Mouse (Mus musculus) embryo, embryonic 11 days (tissue): ENCODE measurements at regions not wholly inside any gene's neighbourhood (a gene's known extent, or its start where the extent isn't known, plus 50 kb on each side); places are given as distances from the start of the nearest gene placed in this dataset.

Source experiments
- DNase-seq: peaks from one replicate; pipeline ENCODE4 v3.0.0-alpha.2; 2015

DNA sequence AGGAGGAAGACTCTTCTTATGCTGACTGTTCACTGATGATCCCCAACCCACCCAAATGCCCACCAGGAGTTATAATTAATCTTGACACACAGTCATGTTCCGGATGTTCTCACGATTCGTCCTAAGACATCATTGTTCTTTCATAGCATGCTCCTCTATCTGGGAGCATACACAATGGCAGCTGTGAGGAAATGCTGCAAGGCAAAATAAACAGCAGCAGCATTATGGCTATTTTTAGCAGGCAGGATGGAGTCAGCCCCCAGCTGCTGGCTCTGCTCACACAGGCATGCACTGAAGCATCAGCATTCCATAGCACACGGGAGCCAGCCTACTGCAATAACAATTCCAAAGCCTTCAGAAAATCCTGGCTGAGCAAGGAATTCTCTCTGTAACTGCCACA is 696.0 kb downstream of the Rps29 start:
- peak; percentile 52 for DNase-seq

DNA sequence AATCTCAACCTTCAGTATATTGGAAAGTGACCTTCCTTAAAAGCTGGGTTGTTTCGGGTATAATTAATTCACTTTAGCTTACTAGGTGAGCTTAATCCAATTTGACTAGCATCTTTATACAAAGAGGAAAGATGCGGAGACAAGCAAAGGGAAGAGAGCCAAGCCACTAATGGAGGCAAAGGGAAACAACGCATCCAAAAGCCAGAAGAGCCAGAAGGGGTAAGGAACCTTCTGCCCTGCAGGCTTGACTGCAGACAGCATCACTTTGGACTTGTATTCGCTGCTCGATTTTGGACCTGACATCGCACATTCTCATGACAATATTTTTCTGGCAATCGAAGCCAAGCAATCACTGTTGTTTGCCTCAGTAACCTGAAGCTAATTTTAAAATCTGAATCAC is 700.8 kb downstream of the Rps29 start:
- DNase-seq = no peak

DNA sequence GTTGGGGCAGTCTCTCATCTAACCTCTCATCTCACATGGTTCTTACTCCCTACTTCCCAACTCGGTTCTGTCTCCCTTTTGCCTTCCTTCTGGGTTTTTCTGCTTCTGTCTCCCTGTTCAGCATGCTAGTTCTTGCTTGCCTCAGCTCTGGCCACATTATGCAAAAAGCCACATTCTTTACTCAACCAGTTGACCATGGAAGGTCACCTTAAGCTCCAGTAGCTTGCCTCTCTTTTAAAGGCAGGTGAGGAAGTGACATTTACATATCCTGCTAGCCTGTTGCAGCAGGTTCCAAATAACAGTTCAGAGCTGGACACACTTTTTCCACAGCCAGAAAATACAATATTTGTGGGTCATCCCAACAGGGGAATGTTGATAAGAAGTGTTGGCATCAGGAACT is 732.4 kb downstream of the Rps29 start:
- DNase-seq = no peak

DNA sequence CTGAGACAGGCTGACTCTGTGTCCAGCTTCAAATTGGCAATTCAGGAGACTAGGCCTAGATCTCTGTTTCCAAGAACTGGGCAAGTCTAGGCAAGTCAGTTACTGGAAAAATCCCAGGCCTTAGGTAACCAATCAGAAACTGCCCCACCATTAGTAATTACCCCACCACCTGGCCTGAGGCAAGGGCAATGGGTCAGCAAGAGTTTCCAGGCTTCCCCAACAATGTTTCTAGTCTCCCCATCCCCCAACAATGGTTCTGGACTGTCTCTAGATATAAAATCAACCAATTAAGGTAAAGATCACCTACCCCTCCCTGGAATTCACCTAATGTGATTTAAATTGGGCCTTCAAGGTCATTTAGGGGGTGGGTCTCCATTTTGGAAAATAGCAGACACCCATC is 734.0 kb downstream of the Rps29 start:
- no peak for DNase-seq
